15 mouse cellular contexts compared by ENCODE assay signal in genomic region chr12:76615580-76615937, GRCm38 (mm10).
DNase-seq lines count a peak whose midpoint lies in the region; ATAC-seq and TF ChIP-seq lines count a peak whose summit lies in the region.
"Had no signal": no experiment of that assay in that cellular context is flagged by ENCODE, and none has a peak within 500 bp of the region (broad histone marks: within the 10 kb centered on the region; RNA-seq: fewer than 3 reads in every experiment).

No protein-coding gene starts in this region.

- 83% methylated on average over 4 of the region's 4 CpGs for WGBS in heart, embryonic 12.5 days
- WGBS in limb, embryonic 14.5 days = 49% methylated on average over 4 of the region's 4 CpGs

- H3K27me3 ChIP-seq in heart, embryonic 12.5 days (replicated peaks) = 0 out of 2 replicates have a peak, but pooled peaks cover 2% of the 10 kb centered on the region
- H3K27me3 ChIP-seq in limb, embryonic 14.5 days (ENCODE audit: control insufficient read depth, insufficient read depth, low read length) = no peaks in the 10 kb centered on the region
- H3K27me3 ChIP-seq: lung, embryonic 15.5 days had no signal

- no peak for TF ChIP-seq POLR2A in brain, embryonic 14.5 days (IDR thresholded peaks at IDR 0.05; ENCODE audit: borderline replicate concordance, extremely low read depth, insufficient read depth, insufficient read length, poor library complexity, severe bottlenecking)
- no peak for TF ChIP-seq POLR2A in limb, embryonic 14.5 days (IDR thresholded peaks at IDR 0.05; ENCODE audit: borderline replicate concordance, extremely low read depth, insufficient read depth, insufficient read length)

- peaks cover 4% of the 10 kb centered on the region for H3K36me3 ChIP-seq in heart, embryonic 12.5 days
- H3K36me3 ChIP-seq in limb, embryonic 14.5 days (ENCODE audit: control insufficient read depth, insufficient read depth, low read length) = no peaks in the 10 kb centered on the region
- H3K36me3 ChIP-seq: lung, embryonic 15.5 days had no signal

- no peak for ATAC-seq in heart, embryonic 12.5 days (ENCODE audit: insufficient number of reproducible peaks, low FRiP score)
- ATAC-seq in limb, embryonic 14.5 days (ENCODE audit: low FRiP score, low read depth) = peak; percentile 49
- ATAC-seq in CD4-positive, CD25-positive, alpha-beta regulatory T cell, adult 4 months = no peak
- ATAC-seq: inflammation-experienced regulatory T-cells, adult 6 months had no signal

- no peak for DNase-seq in heart, adult 11 months
- DNase-seq in layer of hippocampus, adult 2 months (ENCODE audit: low spot score in 2 of 2) = no peak
- DNase-seq in layer of hippocampus, postnatal 36 days = no peak
- DNase-seq in brain, embryonic 14.5 days (ENCODE audit: low read depth) = peak; percentile 60
- peak; percentile 56 for DNase-seq in limb, embryonic 14.5 days (ENCODE audit: low spot score)
- DNase-seq in gastrocnemius, adult 8-10 months (ENCODE audit: low spot score in 2 of 2) = no peak
- DNase-seq: adrenal gland, postnatal 14 days; cerebellum, adult 9-11 months; thymus, postnatal 36 days had no signal

- no peak for TF ChIP-seq CTCF in layer of hippocampus, adult 2 months (conservative IDR thresholded peaks at IDR 0.05)
- no peak for TF ChIP-seq CTCF in brain, embryonic 14.5 days (IDR thresholded peaks at IDR 0.05; ENCODE audit: borderline replicate concordance, extremely low read depth, insufficient read depth, insufficient read length)

- no peaks in the 10 kb centered on the region for H3K9me3 ChIP-seq in heart, embryonic 12.5 days (replicated peaks)
- H3K9me3 ChIP-seq in limb, embryonic 14.5 days (ENCODE audit: control insufficient read depth, low read length) = no peaks in the 10 kb centered on the region
- H3K9me3 ChIP-seq: lung, embryonic 15.5 days; megakaryocyte, embryonic 14.5 days had no signal

- H3K27ac ChIP-seq in heart, embryonic 12.5 days (ENCODE audit: poor library complexity, severe bottlenecking) = peak overlapping the region; percentile 41; the same call in 1 of the 2 replicates
- H3K27ac ChIP-seq in layer of hippocampus, adult 2 months = peak overlapping the region; percentile 76
- H3K27ac ChIP-seq in limb, embryonic 14.5 days (replicated peaks; ENCODE audit: low read depth, low read length) = peak overlapping the region; percentile 66
- H3K27ac ChIP-seq: left cerebral cortex, adult 2 months had no signal

- H3K4me1 ChIP-seq in heart, embryonic 12.5 days (replicated peaks) = peaks cover 15% of the 10 kb centered on the region
- peaks cover 20% of the 10 kb centered on the region for H3K4me1 ChIP-seq in limb, embryonic 14.5 days (ENCODE audit: control insufficient read depth, insufficient read depth, low read length)
- H3K4me1 ChIP-seq: lung, embryonic 15.5 days had no signal

- no peak overlapping the region for H3K4me3 ChIP-seq in heart, embryonic 12.5 days
- H3K4me3 ChIP-seq in layer of hippocampus, adult 2 months = no peak overlapping the region
- H3K4me3 ChIP-seq in limb, embryonic 14.5 days (replicated peaks; ENCODE audit: low read length) = no peak overlapping the region
- H3K4me3 ChIP-seq: left cerebral cortex, adult 2 months; lung, embryonic 15.5 days; megakaryocyte, embryonic 14.5 days had no signal

- no peak overlapping the region for H3K9ac ChIP-seq in heart, embryonic 12.5 days
- no peak overlapping the region for H3K9ac ChIP-seq in limb, embryonic 14.5 days (ENCODE audit: low read depth, low read length, severe bottlenecking)
- H3K9ac ChIP-seq: lung, embryonic 15.5 days had no signal

- no peak overlapping the region for H3K4me2 ChIP-seq in heart, embryonic 12.5 days
- H3K4me2 ChIP-seq in limb, embryonic 14.5 days (replicated peaks; ENCODE audit: low read depth, low read length, severe bottlenecking) = no peak overlapping the region
- H3K4me2 ChIP-seq: lung, embryonic 15.5 days had no signal

Comparison
In these comparisons a context has a peak if more than half of its experiments do, and no peak if none do; other contexts are left out.
1. DNase-seq: peak in brain, embryonic 14.5 days (single experiment) and limb, embryonic 14.5 days (single experiment); none in heart, adult 11 months (single experiment), layer of hippocampus, adult 2 months (0 of 2), layer of hippocampus, postnatal 36 days (0 of 2) and gastrocnemius, adult 8-10 months (0 of 2).
2. Peak in every context shown above with its lines, with median percentiles within 50 percentile points of each other: H3K27ac ChIP-seq.